Mouse (Mus musculus): ENCODE measurements around the gene Rfx4.

- no peak for TF ChIP-seq CTCF (IDR thresholded peaks at IDR 0.05; ENCODE audit: control insufficient read depth, insufficient read depth, insufficient read length)
- no peak for TF ChIP-seq MYOG (IDR thresholded peaks at IDR 0.05; ENCODE audit: control insufficient read depth, extremely low read depth, insufficient read length)
- no peak for TF ChIP-seq CEBPB (IDR thresholded peaks at IDR 0.05; ENCODE audit: low read depth)
- TF ChIP-seq MYOD1 (IDR thresholded peaks at IDR 0.05; ENCODE audit: control insufficient read depth, insufficient read length, low read depth), result no peak
- no peak for TF ChIP-seq USF1 (IDR thresholded peaks at IDR 0.05; ENCODE audit: low read depth)
These were observed 24.9 kb upstream of the Rfx4 start for GRCm38 (mm10) chr10:84730956-84731355.

Data from C2C12 (cell line).